Mouse (Mus musculus): ENCODE measurements around the gene Efhd2. TPM values are rescaled to one million over a fixed set of nuclear protein-coding genes. Genes with fewer than 3 reads are reported as not detected.

The Efhd2 gene
- polyA plus RNA-seq, 1 experiment from 2014 or later, result 58.8 TPM

DNA sequence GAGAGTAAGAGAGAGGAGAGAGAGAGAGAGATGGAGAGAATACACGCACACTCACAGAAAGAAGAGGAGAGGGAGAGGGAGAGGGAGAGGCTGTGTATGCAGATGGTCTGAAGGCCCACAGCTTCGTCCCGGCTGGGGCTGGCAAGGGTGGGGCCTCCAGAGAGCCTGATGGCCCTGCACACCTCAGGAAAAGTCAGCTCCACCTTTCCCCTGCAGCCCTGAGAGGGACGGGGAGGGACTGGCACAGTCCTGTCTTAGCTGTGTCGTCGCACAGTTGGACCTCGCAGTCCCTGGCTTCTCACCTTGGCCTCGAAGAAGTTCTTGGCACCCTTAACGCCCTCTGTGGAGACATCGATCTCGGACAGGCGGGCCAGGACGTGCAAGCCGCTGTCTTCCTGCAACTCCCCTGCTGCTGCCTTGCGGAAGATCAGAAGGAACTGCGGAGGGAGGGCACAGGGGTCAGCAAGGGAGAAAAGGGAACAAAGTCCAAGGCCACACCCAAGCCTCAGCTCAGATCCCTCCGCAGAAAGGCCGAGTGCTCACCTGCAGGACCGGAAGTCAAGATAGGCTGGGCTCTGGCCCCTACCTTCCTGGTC lies 14.4 kb downstream of the Efhd2 start:
- 53% methylated on average over 19 of the region's 19 CpGs for WGBS
- no peak; the same call in 1 of the 2 replicates for ATAC-seq (ENCODE audit: insufficient number of reproducible peaks, insufficient read depth, low FRiP score, low read depth)
- Histone ChIP-seq H3K9ac (replicated peaks; ENCODE audit: low read depth, low read length) (no peak overlapping the region), H3K27ac (ENCODE audit: low read length) (peak overlapping the region; percentile 44; the same call in 1 of the 2 replicates), H3K4me1 (ENCODE audit: control insufficient read depth, insufficient read depth, low read length) (0 out of 2 replicates have a peak, but pooled peaks cover 2% of the 10 kb centered on the region), H3K4me2 (replicated peaks; ENCODE audit: low read depth, low read length) (no peak overlapping the region), H3K27me3 (ENCODE audit: control insufficient read depth, insufficient read depth, low read length) (no peaks in the 10 kb centered on the region), H3K9me3 (ENCODE audit: control insufficient read depth, low read depth, low read length) (no peaks in the 10 kb centered on the region), H3K36me3 (ENCODE audit: control insufficient read depth, insufficient read depth, low read length) (peaks cover 25% of the 10 kb centered on the region), H3K4me3 (ENCODE audit: low read depth, low read length) (no peak overlapping the region)

DNA sequence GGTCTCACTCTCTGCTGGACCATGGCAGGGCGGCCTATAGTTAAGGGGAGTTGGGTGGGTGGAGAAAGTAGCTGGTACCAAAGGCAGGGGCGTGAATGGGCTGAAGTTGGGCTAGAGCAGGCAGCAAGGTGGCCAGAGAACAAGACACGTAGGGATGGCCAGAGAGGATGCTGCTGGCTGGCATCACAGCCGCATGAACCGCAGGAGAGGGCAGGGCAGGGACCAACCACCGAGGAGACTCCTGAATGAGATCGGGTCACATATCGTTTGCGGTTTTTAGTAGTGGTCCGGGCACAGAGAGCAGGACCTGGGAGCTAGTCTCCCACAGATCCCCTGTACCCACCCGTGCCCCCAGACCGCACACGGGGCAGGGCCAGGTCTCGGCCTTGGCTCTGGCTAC lies 15.4 kb downstream of the Efhd2 start:
- no peak for ATAC-seq (ENCODE audit: insufficient number of reproducible peaks, insufficient read depth, low FRiP score, low read depth)
- Histone ChIP-seq H3K27ac (ENCODE audit: low read length) (no peak overlapping the region), H3K4me2 (replicated peaks; ENCODE audit: low read depth, low read length) (no peak overlapping the region), H3K9ac (replicated peaks; ENCODE audit: low read depth, low read length) (no peak overlapping the region), H3K9me3 (ENCODE audit: control insufficient read depth, low read depth, low read length) (no peaks in the 10 kb centered on the region), H3K36me3 (ENCODE audit: control insufficient read depth, insufficient read depth, low read length) (peaks cover 23% of the 10 kb centered on the region), H3K4me1 (ENCODE audit: control insufficient read depth, insufficient read depth, low read length) (0 out of 2 replicates have a peak, but pooled peaks cover 2% of the 10 kb centered on the region), H3K27me3 (ENCODE audit: control insufficient read depth, insufficient read depth, low read length) (no peaks in the 10 kb centered on the region), H3K4me3 (ENCODE audit: low read depth, low read length) (no peak overlapping the region)
- WGBS, result 90% methylated on average over 14 of the region's 14 CpGs

DNA sequence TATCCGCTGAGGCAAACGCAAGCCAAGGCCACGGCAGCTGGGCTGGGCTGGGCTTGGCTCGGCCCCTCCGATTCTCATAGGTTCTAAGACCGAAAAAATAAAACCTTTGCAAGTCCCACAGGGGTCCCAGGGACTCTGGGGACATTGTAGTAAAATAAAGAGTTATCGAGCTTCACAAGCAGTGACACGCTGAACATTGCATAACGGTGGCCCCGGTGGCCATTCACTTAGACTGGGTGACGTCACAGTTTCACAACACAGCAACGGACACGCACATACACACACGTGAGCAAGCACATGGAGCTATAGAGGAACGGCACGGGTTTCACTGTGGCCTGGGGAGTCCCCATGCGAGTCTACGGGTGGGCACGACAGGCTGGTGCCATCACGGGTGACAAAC lies 16.2 kb downstream of the Efhd2 start:
- Histone ChIP-seq H3K4me3 (ENCODE audit: low read depth, low read length) (no peak overlapping the region), H3K36me3 (ENCODE audit: control insufficient read depth, insufficient read depth, low read length) (peaks cover 22% of the 10 kb centered on the region), H3K9ac (replicated peaks; ENCODE audit: low read depth, low read length) (no peak overlapping the region), H3K4me2 (replicated peaks; ENCODE audit: low read depth, low read length) (no peak overlapping the region), H3K4me1 (ENCODE audit: control insufficient read depth, insufficient read depth, low read length) (0 out of 2 replicates have a peak, but pooled peaks cover 2% of the 10 kb centered on the region), H3K27me3 (ENCODE audit: control insufficient read depth, insufficient read depth, low read length) (no peaks in the 10 kb centered on the region), H3K9me3 (ENCODE audit: control insufficient read depth, low read depth, low read length) (no peaks in the 10 kb centered on the region), H3K27ac (ENCODE audit: low read length) (no peak overlapping the region)
- no peak for ATAC-seq (ENCODE audit: insufficient number of reproducible peaks, insufficient read depth, low FRiP score, low read depth)
- 73% methylated on average over 20 of the region's 20 CpGs for WGBS

DNA sequence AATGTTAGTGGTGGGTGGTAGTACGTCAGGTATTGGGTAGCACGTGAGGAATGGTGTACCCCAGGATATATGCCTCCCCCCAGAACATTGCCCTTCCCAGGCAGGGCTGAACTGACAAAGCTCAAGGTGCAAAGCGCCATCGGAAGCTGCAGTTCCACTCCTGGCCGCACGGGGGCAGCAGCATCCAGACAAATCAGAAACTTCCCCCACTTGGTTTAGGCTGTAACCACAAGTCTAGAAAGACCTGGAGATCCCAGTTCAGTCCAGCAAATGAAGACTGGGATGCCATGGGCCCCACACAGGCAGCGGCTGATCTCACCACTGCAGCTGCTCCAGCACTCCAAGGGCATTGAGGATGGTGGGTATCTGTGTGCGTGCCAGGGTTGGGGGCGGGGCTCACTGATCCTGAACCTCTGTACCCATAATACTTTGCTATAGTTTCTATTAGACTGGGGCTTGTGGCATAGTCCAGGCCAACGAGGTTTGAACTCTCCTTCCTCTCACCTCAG lies 17.2 kb downstream of the Efhd2 start:
- 0 out of 2 replicates have a peak, but pooled peaks cover 2% of the 10 kb centered on the region for H3K4me1 ChIP-seq (ENCODE audit: control insufficient read depth, insufficient read depth, low read length)
- H3K4me3 ChIP-seq (ENCODE audit: low read depth, low read length), result no peak overlapping the region
- no peak overlapping the region for H3K9ac ChIP-seq (replicated peaks; ENCODE audit: low read depth, low read length)
- H3K9me3 ChIP-seq (ENCODE audit: control insufficient read depth, low read depth, low read length), result no peaks in the 10 kb centered on the region; the same call in 1 of the 2 replicates
- H3K36me3 ChIP-seq (ENCODE audit: control insufficient read depth, insufficient read depth, low read length), result peaks cover 22% of the 10 kb centered on the region
- no peaks in the 10 kb centered on the region for H3K27me3 ChIP-seq (ENCODE audit: control insufficient read depth, insufficient read depth, low read length)
- ATAC-seq (ENCODE audit: insufficient number of reproducible peaks, insufficient read depth, low FRiP score, low read depth), result peak; percentile 66; the same call in 1 of the 2 replicates
- WGBS, result 17% methylated on average over 10 of the region's 10 CpGs
- no peak overlapping the region for H3K4me2 ChIP-seq (replicated peaks; ENCODE audit: low read depth, low read length)
- peak overlapping the region; percentile 6; the same call in 1 of the 2 replicates for H3K27ac ChIP-seq (ENCODE audit: low read length)

DNA sequence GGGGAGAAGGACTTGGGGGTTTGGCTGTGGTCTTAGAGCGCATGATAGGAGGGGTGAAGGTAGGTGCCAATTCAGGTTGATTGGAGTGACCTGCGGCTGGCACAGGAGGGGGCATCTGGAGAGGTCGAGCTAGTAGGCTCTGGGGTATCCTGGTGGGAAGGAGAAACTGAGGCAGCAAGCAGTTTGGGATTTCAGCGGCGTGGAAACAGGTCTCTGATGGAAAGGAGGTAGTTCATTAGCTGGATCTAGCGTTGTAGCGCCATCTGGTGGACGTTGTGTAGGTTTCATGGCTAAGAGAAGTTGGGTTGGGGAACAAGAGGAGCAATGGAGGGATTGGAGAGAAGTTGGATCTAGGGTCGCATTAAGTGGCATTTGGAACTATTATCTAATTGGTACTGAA lies 21.3 kb downstream of the Efhd2 start:
- no peaks in the 10 kb centered on the region; the same call in 1 of the 2 replicates for H3K9me3 ChIP-seq (ENCODE audit: control insufficient read depth, low read depth, low read length)
- no peak overlapping the region for H3K4me3 ChIP-seq (ENCODE audit: low read depth, low read length)
- 78% methylated on average over 9 of the region's 9 CpGs for WGBS
- no peak overlapping the region for H3K27ac ChIP-seq (ENCODE audit: low read length)
- no peak for ATAC-seq (ENCODE audit: insufficient number of reproducible peaks, insufficient read depth, low FRiP score, low read depth)
- no peaks in the 10 kb centered on the region for H3K36me3 ChIP-seq (ENCODE audit: control insufficient read depth, insufficient read depth, low read length)
- no peaks in the 10 kb centered on the region for H3K27me3 ChIP-seq (ENCODE audit: control insufficient read depth, insufficient read depth, low read length)
- no peak overlapping the region for H3K4me2 ChIP-seq (replicated peaks; ENCODE audit: low read depth, low read length)
- no peaks in the 10 kb centered on the region for H3K4me1 ChIP-seq (ENCODE audit: control insufficient read depth, insufficient read depth, low read length)
- no peak overlapping the region for H3K9ac ChIP-seq (replicated peaks; ENCODE audit: low read depth, low read length)

DNA sequence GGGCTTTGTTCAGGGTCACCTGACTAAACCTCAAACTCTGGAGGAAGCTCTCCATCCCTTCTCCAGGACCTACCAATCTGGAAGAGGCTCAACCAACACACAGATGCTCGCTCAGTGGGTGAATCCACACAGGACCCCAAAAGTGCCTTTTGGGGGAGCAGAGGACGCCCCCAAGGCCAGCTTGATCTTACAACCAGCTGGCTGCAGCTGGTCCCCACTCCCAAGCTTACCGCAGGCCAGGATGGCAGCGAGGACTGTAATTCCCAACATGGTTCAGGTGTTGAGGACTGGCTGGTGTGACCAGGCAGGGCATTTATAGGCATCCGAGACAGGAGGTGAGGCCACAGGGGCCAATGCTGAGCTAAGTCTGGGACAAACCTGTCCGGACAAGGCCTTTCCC lies 28.7 kb downstream of the Efhd2 start, which contains the start of gene Ctrc:
Gene Ctrc (minus strand): TSS at position 361 of the 400 bp plus-strand sequence.
- ATAC-seq (ENCODE audit: insufficient number of reproducible peaks, insufficient read depth, low FRiP score, low read depth), result no peak
- Histone ChIP-seq H3K27me3 (ENCODE audit: control insufficient read depth, insufficient read depth, low read length) (no peaks in the 10 kb centered on the region), H3K4me2 (replicated peaks; ENCODE audit: low read depth, low read length) (no peak within 1 kb of the TSS), H3K4me3 (ENCODE audit: low read depth, low read length) (no peak within 1 kb of the TSS), H3K4me1 (ENCODE audit: control insufficient read depth, insufficient read depth, low read length) (no peaks in the 10 kb centered on the region), H3K27ac (ENCODE audit: low read length) (no peak within 1 kb of the TSS), H3K9ac (replicated peaks; ENCODE audit: low read depth, low read length) (no peak within 1 kb of the TSS), H3K36me3 (ENCODE audit: control insufficient read depth, insufficient read depth, low read length) (no peaks in the 10 kb centered on the region), H3K9me3 (ENCODE audit: control insufficient read depth, low read depth, low read length) (no peaks in the 10 kb centered on the region)
- 80% methylated on average over 6 of the region's 6 CpGs for WGBS

DNA sequence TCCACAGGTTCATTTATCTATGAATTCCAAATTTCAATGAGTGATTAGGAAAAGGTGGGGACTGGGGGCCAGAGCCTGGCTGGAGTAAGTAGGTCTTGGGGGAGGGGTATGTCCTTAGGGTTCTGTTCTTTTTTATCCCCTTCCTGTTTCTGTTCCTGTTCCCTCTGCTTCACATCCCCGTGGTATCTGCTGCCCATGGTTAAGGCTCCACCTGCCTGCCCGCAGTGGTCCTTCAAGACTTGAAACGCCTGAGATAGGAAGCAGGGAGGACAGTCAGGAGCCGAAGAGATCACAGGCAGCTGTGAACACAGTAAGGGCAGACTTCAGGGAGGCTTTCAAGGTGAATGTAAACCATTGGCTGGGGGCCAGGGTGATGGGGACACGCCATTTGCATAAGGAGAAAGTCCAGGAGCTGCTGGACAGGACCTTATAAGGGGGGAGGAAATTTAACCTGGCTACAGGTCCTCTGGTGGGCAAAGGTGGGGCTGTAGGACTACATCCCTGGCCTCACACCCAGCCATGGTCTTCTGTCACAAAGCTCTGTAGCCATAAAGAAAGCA lies 40.1 kb downstream of the Efhd2 start:
- WGBS, result 61% methylated on average over 5 of the region's 5 CpGs
- Histone ChIP-seq H3K9me3 (ENCODE audit: control insufficient read depth, low read depth, low read length) (no peaks in the 10 kb centered on the region), H3K36me3 (ENCODE audit: control insufficient read depth, insufficient read depth, low read length) (no peaks in the 10 kb centered on the region), H3K4me2 (replicated peaks; ENCODE audit: low read depth, low read length) (no peak overlapping the region), H3K4me3 (ENCODE audit: low read depth, low read length) (no peak overlapping the region), H3K27me3 (ENCODE audit: control insufficient read depth, insufficient read depth, low read length) (no peaks in the 10 kb centered on the region), H3K4me1 (ENCODE audit: control insufficient read depth, insufficient read depth, low read length) (no peaks in the 10 kb centered on the region), H3K9ac (replicated peaks; ENCODE audit: low read depth, low read length) (no peak overlapping the region), H3K27ac (ENCODE audit: low read length) (no peak overlapping the region)
- no peak for ATAC-seq (ENCODE audit: insufficient number of reproducible peaks, insufficient read depth, low FRiP score, low read depth)

DNA sequence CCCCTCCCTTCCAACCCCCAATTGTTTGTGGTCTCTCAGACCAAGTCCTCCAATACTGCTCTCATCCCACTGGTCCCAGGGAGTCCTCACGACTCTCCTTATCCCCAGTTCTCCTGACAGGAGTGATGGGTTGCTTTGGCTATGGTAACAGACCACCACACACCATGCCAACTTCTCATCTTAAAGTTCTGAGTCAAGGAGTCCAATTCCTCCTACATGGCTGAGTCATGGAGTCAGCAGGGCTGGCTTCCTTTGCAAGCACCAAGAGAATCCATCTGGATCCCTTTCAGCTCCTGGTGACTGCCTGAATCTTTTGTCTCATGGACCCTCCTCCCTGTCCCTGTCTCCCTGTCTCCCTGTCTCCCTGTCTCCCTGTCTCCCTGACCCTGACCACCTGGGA lies 40.8 kb downstream of the Efhd2 start:
- H3K27ac ChIP-seq (ENCODE audit: low read length), result no peak overlapping the region
- WGBS, result 52% methylated on average over 1 of the region's 1 CpGs
- H3K9ac ChIP-seq (replicated peaks; ENCODE audit: low read depth, low read length), result no peak overlapping the region
- H3K9me3 ChIP-seq (ENCODE audit: control insufficient read depth, low read depth, low read length), result no peaks in the 10 kb centered on the region
- no peak for ATAC-seq (ENCODE audit: insufficient number of reproducible peaks, insufficient read depth, low FRiP score, low read depth)
- no peaks in the 10 kb centered on the region for H3K27me3 ChIP-seq (ENCODE audit: control insufficient read depth, insufficient read depth, low read length)
- H3K4me3 ChIP-seq (ENCODE audit: low read depth, low read length), result no peak overlapping the region
- no peaks in the 10 kb centered on the region for H3K36me3 ChIP-seq (ENCODE audit: control insufficient read depth, insufficient read depth, low read length)
- no peaks in the 10 kb centered on the region for H3K4me1 ChIP-seq (ENCODE audit: control insufficient read depth, insufficient read depth, low read length)
- H3K4me2 ChIP-seq (replicated peaks; ENCODE audit: low read depth, low read length), result no peak overlapping the region

Measured in stomach, embryonic 14.5 days (tissue).